Mouse (Mus musculus): ENCODE data around the gene Lpar3. TPM values are rescaled to one million over a fixed set of nuclear protein-coding genes. Genes with fewer than 3 reads are reported as not detected.

Gene Lpar3
- polyA plus RNA-seq, 1 experiment, result not detected

DNA sequence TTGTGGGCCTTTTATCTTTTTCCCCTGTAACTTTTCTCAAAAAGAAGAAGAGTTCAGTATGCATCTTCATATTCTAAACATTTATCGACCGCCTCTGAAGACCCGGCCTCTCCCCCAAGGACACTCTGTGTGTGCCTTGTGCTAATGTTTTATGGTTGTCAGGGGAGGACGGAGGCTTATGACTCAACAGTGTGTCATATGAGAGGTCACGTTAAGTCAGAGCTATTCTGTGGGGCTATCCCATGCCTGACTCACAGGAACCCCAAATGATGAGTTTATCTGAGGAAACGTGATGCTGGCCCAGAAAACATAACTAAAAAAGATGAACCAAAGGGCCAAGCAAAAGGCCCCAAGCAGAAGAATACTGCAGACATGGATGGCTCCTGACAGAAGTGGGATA, 31.0 kb downstream of the Lpar3 start:
- H3K4me3 ChIP-seq (replicated peaks), result no peak overlapping the region
- no peaks in the 10 kb centered on the region for H3K4me1 ChIP-seq
- peaks cover 3% of the 10 kb centered on the region; the same call in 1 of the 2 replicates for H3K9me3 ChIP-seq
- peaks cover 10% of the 10 kb centered on the region for H3K27me3 ChIP-seq (replicated peaks)
- TF ChIP-seq FLI1 (IDR thresholded peaks at IDR 0.05; ENCODE audit: low read length) (no peak), GATA1 (IDR thresholded peaks at IDR 0.05; ENCODE audit: borderline replicate concordance, low read length) (no peak)
- H3K36me3 ChIP-seq (replicated peaks; ENCODE audit: low read length), result no peaks in the 10 kb centered on the region

DNA sequence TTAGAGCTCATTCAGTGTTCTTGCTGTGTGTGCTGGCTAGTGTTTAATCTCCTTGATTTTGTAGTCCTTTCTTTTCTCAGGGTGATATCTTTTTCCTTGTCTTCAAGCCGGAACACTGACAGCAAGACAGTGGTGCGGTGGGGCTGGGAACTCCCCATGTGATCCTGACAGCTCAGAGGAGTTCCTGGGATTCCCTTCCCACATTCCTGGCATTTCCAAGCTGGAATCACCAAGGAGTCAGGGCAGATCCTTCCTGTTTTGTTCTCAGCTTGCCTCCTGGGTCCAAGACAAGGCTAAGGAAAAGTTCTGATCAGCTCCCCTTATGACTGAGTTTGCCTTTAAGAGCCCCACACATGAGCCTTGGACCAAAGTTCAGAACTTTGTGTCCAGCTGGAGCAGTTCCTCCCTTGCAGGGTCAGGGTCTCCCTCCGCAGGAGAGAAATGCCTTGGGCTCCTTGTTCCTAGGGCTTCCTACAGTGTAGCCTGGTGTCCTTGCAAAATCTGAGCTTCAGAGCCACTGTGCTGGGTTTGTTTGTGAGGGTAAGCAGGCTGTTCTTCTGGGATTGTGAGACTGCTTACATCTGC, 33.1 kb downstream of the Lpar3 start:
- Histone ChIP-seq H3K4me3 (replicated peaks) (no peak overlapping the region), H3K27me3 (replicated peaks) (peaks cover 9% of the 10 kb centered on the region), H3K9me3 (peaks cover 3% of the 10 kb centered on the region; the same call in 1 of the 2 replicates), H3K36me3 (replicated peaks; ENCODE audit: low read length) (no peaks in the 10 kb centered on the region), H3K4me1 (no peaks in the 10 kb centered on the region; the same call in 1 of the 2 replicates)
- TF ChIP-seq FLI1 (IDR thresholded peaks at IDR 0.05; ENCODE audit: low read length), result no peak
- no peak for TF ChIP-seq GATA1 (IDR thresholded peaks at IDR 0.05; ENCODE audit: borderline replicate concordance, low read length)

DNA sequence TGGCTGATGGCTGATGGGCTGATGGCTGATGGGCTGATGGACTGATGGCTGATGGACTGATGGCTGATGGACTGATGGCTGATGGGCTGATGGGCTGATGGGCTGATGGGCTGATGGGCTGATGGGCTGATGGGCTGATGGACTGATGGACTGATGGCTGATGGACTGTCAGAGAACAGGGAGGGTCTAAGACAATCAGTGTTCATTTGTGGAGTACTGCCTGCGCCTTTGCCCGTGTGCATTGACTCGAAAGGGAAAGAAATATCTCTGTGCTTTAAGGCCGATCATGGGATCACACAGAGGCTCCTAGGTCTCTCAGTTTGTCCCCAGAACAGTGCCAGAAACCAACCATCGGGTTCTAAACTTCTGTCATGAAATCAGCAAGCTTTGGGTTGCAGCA, 34.4 kb downstream of the Lpar3 start:
- H3K9me3 ChIP-seq, result peaks cover 3% of the 10 kb centered on the region; the same call in 1 of the 2 replicates
- H3K36me3 ChIP-seq (replicated peaks; ENCODE audit: low read length), result no peaks in the 10 kb centered on the region
- H3K27me3 ChIP-seq (replicated peaks), result peaks cover 10% of the 10 kb centered on the region
- no peaks in the 10 kb centered on the region; the same call in 1 of the 2 replicates for H3K4me1 ChIP-seq
- peak overlapping the region; percentile 42 for H3K4me3 ChIP-seq (replicated peaks)
- no peak for TF ChIP-seq FLI1 (IDR thresholded peaks at IDR 0.05; ENCODE audit: low read length)

DNA sequence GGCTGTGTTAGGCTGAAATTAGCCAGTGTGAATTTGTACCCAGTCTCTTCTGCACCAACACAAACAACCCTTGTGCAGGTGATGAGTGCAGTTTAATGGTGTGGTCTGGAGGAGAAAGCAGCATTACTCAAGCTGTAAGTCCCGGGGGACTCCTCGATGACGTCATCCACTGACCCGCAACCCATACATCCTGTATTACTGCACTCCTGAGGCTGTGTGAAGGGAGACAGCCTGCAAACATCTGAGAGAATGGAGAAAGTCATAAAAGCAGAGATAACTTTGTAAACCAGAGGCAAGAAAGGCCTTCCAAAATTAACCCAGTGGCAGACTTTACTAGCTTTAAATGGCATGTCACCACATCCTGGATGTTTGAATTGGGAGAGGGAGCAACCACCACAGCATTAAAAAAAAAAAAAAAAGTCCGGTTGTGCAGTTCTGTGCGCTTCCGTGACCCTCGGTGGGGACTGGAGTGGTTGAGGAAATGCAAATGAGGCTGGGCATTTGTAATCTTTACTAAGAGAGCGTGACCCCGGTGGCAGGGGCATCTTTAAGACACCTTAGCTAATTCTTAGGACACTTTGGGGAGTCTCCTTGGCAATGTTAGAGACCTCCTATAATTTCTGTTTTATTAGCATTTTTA, 36.8 kb downstream of the Lpar3 start:
- no peak for TF ChIP-seq FLI1 (IDR thresholded peaks at IDR 0.05; ENCODE audit: low read length)
- no peak for TF ChIP-seq GATA1 (IDR thresholded peaks at IDR 0.05; ENCODE audit: borderline replicate concordance, low read length)
- Histone ChIP-seq H3K27me3 (replicated peaks) (peaks cover 8% of the 10 kb centered on the region), H3K4me3 (replicated peaks) (no peak overlapping the region), H3K36me3 (replicated peaks; ENCODE audit: low read length) (no peaks in the 10 kb centered on the region), H3K4me1 (no peaks in the 10 kb centered on the region; the same call in 1 of the 2 replicates), H3K9me3 (peaks cover 3% of the 10 kb centered on the region; the same call in 1 of the 2 replicates)

DNA sequence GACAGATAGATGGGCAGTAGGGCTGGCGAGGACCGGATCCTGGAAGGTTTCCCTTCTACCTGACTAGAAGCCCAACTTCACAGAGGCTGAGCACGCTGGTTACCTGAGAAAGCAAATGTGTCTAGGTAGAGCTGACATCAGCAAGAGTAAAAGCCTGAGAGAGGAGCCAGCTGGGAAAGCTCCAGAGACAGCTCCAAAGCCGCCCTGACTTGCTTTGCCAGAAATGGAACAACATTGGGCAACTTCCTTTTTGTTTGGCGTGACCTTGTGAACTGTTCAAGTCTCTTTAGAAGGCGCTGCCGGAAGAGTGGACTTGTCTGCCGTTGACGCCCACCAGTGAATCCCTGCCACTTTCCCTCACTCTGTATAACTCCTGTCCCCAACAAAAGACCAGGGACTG, 39.4 kb downstream of the Lpar3 start:
- Histone ChIP-seq H3K36me3 (replicated peaks; ENCODE audit: low read length) (no peaks in the 10 kb centered on the region), H3K4me1 (no peaks in the 10 kb centered on the region; the same call in 1 of the 2 replicates), H3K9me3 (peaks cover 3% of the 10 kb centered on the region; the same call in 1 of the 2 replicates), H3K27me3 (replicated peaks) (peaks cover 10% of the 10 kb centered on the region), H3K4me3 (replicated peaks) (no peak overlapping the region)
- no peak for TF ChIP-seq GATA1 (IDR thresholded peaks at IDR 0.05; ENCODE audit: borderline replicate concordance, low read length)
- TF ChIP-seq FLI1 (IDR thresholded peaks at IDR 0.05; ENCODE audit: low read length), result no peak

DNA sequence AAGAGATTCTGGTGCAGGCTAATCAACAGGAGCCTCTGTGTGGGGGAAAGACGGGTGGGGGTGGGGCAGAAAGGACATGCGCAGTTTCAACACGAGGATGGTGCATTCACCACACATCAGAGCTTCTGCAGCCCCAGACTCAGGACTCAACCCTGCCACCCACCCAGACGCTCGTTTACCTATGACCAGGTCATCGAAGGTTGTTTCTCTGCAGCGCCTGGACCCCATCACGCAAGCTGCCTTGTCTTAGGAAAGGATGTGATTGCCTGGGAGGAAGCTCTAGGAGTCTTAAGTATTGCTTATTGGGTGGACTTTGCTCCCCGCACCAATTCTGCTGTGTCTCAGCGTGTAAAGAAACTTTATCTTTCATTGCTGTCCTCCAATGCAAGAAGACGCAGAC, 40.1 kb downstream of the Lpar3 start:
- TF ChIP-seq FLI1 (IDR thresholded peaks at IDR 0.05; ENCODE audit: low read length), result no peak
- TF ChIP-seq GATA1 (IDR thresholded peaks at IDR 0.05; ENCODE audit: borderline replicate concordance, low read length), result no peak
- no peak overlapping the region for H3K4me3 ChIP-seq (replicated peaks)
- H3K27me3 ChIP-seq (replicated peaks), result peaks cover 10% of the 10 kb centered on the region
- peaks cover 3% of the 10 kb centered on the region; the same call in 1 of the 2 replicates for H3K9me3 ChIP-seq
- no peaks in the 10 kb centered on the region; the same call in 1 of the 2 replicates for H3K4me1 ChIP-seq
- no peaks in the 10 kb centered on the region for H3K36me3 ChIP-seq (replicated peaks; ENCODE audit: low read length)

DNA sequence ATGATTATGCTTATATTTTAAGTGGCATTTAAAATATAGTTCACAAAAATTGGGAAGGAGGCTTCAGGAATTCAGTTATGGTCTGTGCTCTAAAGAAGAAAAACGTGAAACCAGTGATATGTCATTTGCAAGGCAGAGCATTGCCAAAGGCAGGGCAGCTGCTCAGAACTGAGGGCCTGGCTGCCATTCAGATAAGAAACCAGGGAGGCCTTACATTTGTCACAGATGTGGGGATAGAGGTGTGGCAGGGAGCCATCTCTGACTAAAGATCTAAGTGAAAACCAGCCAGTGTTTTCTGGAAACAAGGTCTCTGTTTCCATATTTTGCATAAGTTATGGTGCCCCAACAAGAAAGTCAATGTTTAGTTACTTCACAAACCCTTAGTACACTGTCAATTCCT, 41.8 kb downstream of the Lpar3 start:
- TF ChIP-seq GATA1 (IDR thresholded peaks at IDR 0.05; ENCODE audit: borderline replicate concordance, low read length), result no peak
- no peak for TF ChIP-seq FLI1 (IDR thresholded peaks at IDR 0.05; ENCODE audit: low read length)
- H3K27me3 ChIP-seq (replicated peaks), result peaks cover 12% of the 10 kb centered on the region
- H3K9me3 ChIP-seq, result no peaks in the 10 kb centered on the region
- no peaks in the 10 kb centered on the region; the same call in 1 of the 2 replicates for H3K4me1 ChIP-seq
- no peaks in the 10 kb centered on the region for H3K36me3 ChIP-seq (replicated peaks; ENCODE audit: low read length)
- H3K4me3 ChIP-seq (replicated peaks), result no peak overlapping the region

DNA sequence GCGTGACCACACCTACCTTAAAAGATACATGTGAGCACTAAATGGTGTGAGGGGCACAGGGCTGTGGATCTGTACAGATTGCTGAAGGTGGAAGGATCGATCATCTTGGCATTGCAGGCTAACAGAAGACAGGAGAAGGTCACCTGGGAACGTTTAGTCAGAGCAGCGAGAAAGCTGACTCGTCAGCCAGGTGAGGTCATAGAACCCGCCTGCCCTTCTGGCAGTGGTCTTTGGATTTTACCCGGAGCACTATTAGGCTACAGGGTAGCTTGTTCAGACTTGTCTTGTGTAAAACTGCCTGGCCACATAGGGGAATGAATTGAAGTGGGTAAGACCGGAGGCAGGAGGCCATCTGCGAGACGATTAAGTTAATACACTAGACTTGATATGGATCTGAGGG, 43.4 kb downstream of the Lpar3 start:
- TF ChIP-seq FLI1 (IDR thresholded peaks at IDR 0.05; ENCODE audit: low read length) (no peak), GATA1 (IDR thresholded peaks at IDR 0.05; ENCODE audit: borderline replicate concordance, low read length) (no peak)
- Histone ChIP-seq H3K27me3 (replicated peaks) (peaks cover 12% of the 10 kb centered on the region), H3K36me3 (replicated peaks; ENCODE audit: low read length) (no peaks in the 10 kb centered on the region), H3K4me3 (replicated peaks) (no peak overlapping the region), H3K4me1 (no peaks in the 10 kb centered on the region), H3K9me3 (no peaks in the 10 kb centered on the region)

DNA sequence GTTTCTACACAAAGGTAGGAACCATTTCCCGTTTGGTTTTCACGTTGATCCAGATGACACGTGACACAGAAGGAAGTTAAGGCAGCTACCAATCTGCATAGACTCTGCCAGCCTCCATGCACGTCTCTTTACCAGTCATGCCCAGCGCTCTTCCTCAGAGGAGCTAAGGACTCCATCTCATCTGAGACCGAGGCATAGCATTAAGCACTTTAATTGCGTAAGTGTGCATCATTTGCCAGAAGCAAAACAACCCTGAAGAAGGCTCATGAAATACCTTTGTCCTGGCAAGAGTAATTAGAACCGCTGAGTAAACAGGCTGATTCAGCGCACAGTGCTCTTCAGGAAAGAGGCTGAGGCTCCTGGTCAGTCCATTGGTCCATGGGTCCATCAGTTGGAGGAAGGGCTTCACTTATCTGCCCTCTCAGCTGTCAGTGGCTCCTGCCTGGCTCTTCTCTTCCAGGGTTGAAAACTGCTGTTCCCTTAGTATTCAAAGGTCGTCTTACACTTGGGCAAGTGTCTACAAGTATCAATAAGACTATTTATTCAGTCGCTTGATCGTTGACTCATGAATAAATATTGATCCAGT, 44.9 kb downstream of the Lpar3 start:
- peaks cover 12% of the 10 kb centered on the region for H3K27me3 ChIP-seq (replicated peaks)
- no peaks in the 10 kb centered on the region for H3K9me3 ChIP-seq
- no peak overlapping the region for H3K4me3 ChIP-seq (replicated peaks)
- TF ChIP-seq GATA1 (IDR thresholded peaks at IDR 0.05; ENCODE audit: borderline replicate concordance, low read length) (no peak), FLI1 (IDR thresholded peaks at IDR 0.05; ENCODE audit: low read length) (no peak)
- H3K36me3 ChIP-seq (replicated peaks; ENCODE audit: low read length), result no peaks in the 10 kb centered on the region
- no peaks in the 10 kb centered on the region for H3K4me1 ChIP-seq
